10 mouse cellular contexts compared by ENCODE assay signal in genomic region chr7:29309749-29310148, GRCm38 (mm10). TPM values are rescaled to one million over a fixed set of nuclear protein-coding genes. Genes with fewer than 3 reads are reported as not detected.
DNase-seq lines count a peak whose midpoint lies in the region; ATAC-seq and TF ChIP-seq lines count a peak whose summit lies in the region.
"Had no signal": no experiment of that assay in that cellular context is flagged by ENCODE, and none has a peak within 500 bp of the region (broad histone marks: within the 10 kb centered on the region; RNA-seq: fewer than 3 reads in every experiment).

No protein-coding gene starts in this region.

- H3K4me2 ChIP-seq in CH12.LX (ENCODE audit: insufficient read depth, low read depth, poor library complexity, severe bottlenecking), result peak overlapping the region; percentile 84
- H3K4me2 ChIP-seq in forebrain, embryonic 15.5 days (replicated peaks), result peak overlapping the region; percentile 97
- peak overlapping the region; percentile 87 for H3K4me2 ChIP-seq in liver, embryonic 15.5 days

- in situ Hi-C loops in CH12.LX (cut with MboI; ENCODE audit: low pct_ligation_motif_present, low pct_unique_long_range_greater_than_20kb, low sequenced_read_pairs), result no loop called here

- no peak overlapping the region for H3K27ac ChIP-seq in heart, adult 2 months
- no peak overlapping the region for H3K27ac ChIP-seq in CH12.LX (ENCODE audit: insufficient read depth, low read depth)
- peak overlapping the region; percentile 89; the same call in 1 of the 2 replicates for H3K27ac ChIP-seq in forebrain, embryonic 15.5 days (replicated peaks)
- H3K27ac ChIP-seq in liver, embryonic 15.5 days (replicated peaks), result no peak overlapping the region

- DNase-seq in heart, adult 2 months, result no peak
- DNase-seq in heart, adult 8-10 months (ENCODE audit: low spot score), result no peak
- no peak for DNase-seq in CH12.LX (ENCODE audit: extremely low read depth)
- DNase-seq in frontal cortex, postnatal 14 days (ENCODE audit: low spot score in 2 of 2), result no peak
- no peak for DNase-seq in left cerebral cortex, postnatal 25 days (ENCODE audit: low spot score in 2 of 2)
- no peak for DNase-seq in cerebellum, postnatal 10 days
- DNase-seq: left cerebral cortex, postnatal 4 days had no signal

- no peaks in the 10 kb centered on the region for H3K9me3 ChIP-seq in CH12.LX (replicated peaks; ENCODE audit: low read length)
- no peaks in the 10 kb centered on the region for H3K9me3 ChIP-seq in forebrain, embryonic 15.5 days
- H3K9me3 ChIP-seq in liver, embryonic 15.5 days (replicated peaks), result no peaks in the 10 kb centered on the region

- peaks cover 5% of the 10 kb centered on the region; the same call in 1 of the 2 replicates for H3K27me3 ChIP-seq in heart, adult 2 months (ENCODE audit: control insufficient read depth, insufficient read depth, low read length)
- H3K27me3 ChIP-seq in CH12.LX (replicated peaks), result peaks cover 79% of the 10 kb centered on the region
- no peaks in the 10 kb centered on the region for H3K27me3 ChIP-seq in forebrain, embryonic 15.5 days
- peaks cover 64% of the 10 kb centered on the region for H3K27me3 ChIP-seq in liver, embryonic 15.5 days

- no peak for TF ChIP-seq EP300 in heart, adult 2 months (IDR thresholded peaks at IDR 0.05; ENCODE audit: insufficient read depth, low read depth, low read length)
- TF ChIP-seq EP300 in CH12.LX (IDR thresholded peaks at IDR 0.05; ENCODE audit: low read length), result no peak

- no peak for TF ChIP-seq CTCF in heart, adult 2 months (IDR thresholded peaks at IDR 0.05)
- TF ChIP-seq CTCF in CH12.LX (conservative IDR thresholded peaks at IDR 0.05 in 1 of 2, IDR thresholded peaks at IDR 0.05 in 1 of 2; ENCODE audit: low read depth in 2 of 2, low read length in 2 of 2), result no peak

- no peak for TF ChIP-seq POLR2A in heart, adult 2 months (IDR thresholded peaks at IDR 0.05; ENCODE audit: insufficient read depth, low read depth, low read length)
- no peak for TF ChIP-seq POLR2A in CH12.LX (IDR thresholded peaks at IDR 0.05; ENCODE audit: low read depth, low read length)

- intact Hi-C loops in heart, adult 2 months (cut with DNase I), result loop anchor here (5.0 kb wide), 1 partner anchor 213 kb away; no protein-coding TSS in a partner anchor
- intact Hi-C loops in left cerebral cortex, postnatal 25 days (cut with DNase I), result no loop called here

- H3K4me3 ChIP-seq in heart, adult 2 months, result peak overlapping the region; percentile 39; the same call in 1 of the 2 replicates
- H3K4me3 ChIP-seq in CH12.LX (replicated peaks in 1 of 3; ENCODE audit: low read depth in 2 of 3, low read length in 2 of 3, poor library complexity in 1 of 3), result peak overlapping the region in 1 of 3 experiments; percentile 27
- peak overlapping the region; percentile 74 for H3K4me3 ChIP-seq in forebrain, embryonic 15.5 days
- peak overlapping the region; percentile 54 for H3K4me3 ChIP-seq in liver, embryonic 15.5 days (replicated peaks)

- no peak for ATAC-seq in forebrain, embryonic 15.5 days (replicated peaks)
- no peak for ATAC-seq in liver, embryonic 15.5 days (ENCODE audit: insufficient read depth)

- H3K4me1 ChIP-seq in heart, adult 2 months (ENCODE audit: control insufficient read depth, insufficient read depth, low read length), result peaks cover 1% of the 10 kb centered on the region
- H3K4me1 ChIP-seq in CH12.LX (ENCODE audit: control insufficient read depth in 1 of 2, insufficient read depth in 2 of 2), result peaks cover 2 to 27% of the 10 kb centered on the region in 2 experiments; a peak in 3 of 4 replicates
- peaks cover 83% of the 10 kb centered on the region for H3K4me1 ChIP-seq in forebrain, embryonic 15.5 days
- H3K4me1 ChIP-seq in liver, embryonic 15.5 days (replicated peaks), result peaks cover 46% of the 10 kb centered on the region

- dilution Hi-C loops in CH12.LX (cut with MboI; ENCODE audit: extremely low pct_ligation_motif_present, extremely low pct_unique_long_range_greater_than_20kb, low sequenced_read_pairs), result no loop called here

- H3K36me3 ChIP-seq in heart, adult 2 months (ENCODE audit: control insufficient read depth, insufficient read depth, low read length), result no peaks in the 10 kb centered on the region
- no peaks in the 10 kb centered on the region for H3K36me3 ChIP-seq in CH12.LX (replicated peaks in 1 of 2; ENCODE audit: control insufficient read depth in 1 of 2, insufficient read depth in 1 of 2, low read length in 1 of 2)
- peaks cover 33% of the 10 kb centered on the region for H3K36me3 ChIP-seq in forebrain, embryonic 15.5 days
- H3K36me3 ChIP-seq in liver, embryonic 15.5 days (replicated peaks), result no peaks in the 10 kb centered on the region

- H3K79me2 ChIP-seq in heart, adult 2 months (replicated peaks; ENCODE audit: control insufficient read depth, insufficient read depth, low read length), result no peaks in the 10 kb centered on the region
- H3K79me2 ChIP-seq in CH12.LX (replicated peaks; ENCODE audit: control insufficient read depth, extremely low read depth, insufficient read depth, poor library complexity, severe bottlenecking), result no peaks in the 10 kb centered on the region

- no peak for TF ChIP-seq RAD21 in CH12.LX (IDR thresholded peaks at IDR 0.05; ENCODE audit: low read depth, low read length)

- WGBS in heart, adult 2 months, result 9% methylated on average over 5 of the region's 5 CpGs
- 15% methylated on average over 5 of the region's 5 CpGs for WGBS in forebrain, embryonic 15.5 days
- 7% methylated on average over 5 of the region's 5 CpGs for WGBS in liver, embryonic 15.5 days (ENCODE audit: insufficient replicate concordance)

- H3K9ac ChIP-seq in heart, adult 2 months (ENCODE audit: low read depth, low read length), result peak overlapping the region; percentile 72
- H3K9ac ChIP-seq in CH12.LX (ENCODE audit: insufficient read depth, low read depth), result no peak overlapping the region
- H3K9ac ChIP-seq in forebrain, embryonic 15.5 days (replicated peaks), result peak overlapping the region; percentile 86
- 0 out of 2 replicates have a peak overlapping the region, but pooled peaks have one; percentile 46 for H3K9ac ChIP-seq in liver, embryonic 15.5 days

TF ChIP-seq in CH12.LX, 34 proteins besides CTCF, POLR2A, EP300 and RAD21:
- TF ChIP-seq UBTF (IDR thresholded peaks at IDR 0.05; ENCODE audit: low read depth, low read length), result 0 out of 2 replicates have a peak, but pooled peaks have one; percentile 1
- TF ChIP-seq CHD1 (IDR thresholded peaks at IDR 0.05; ENCODE audit: low read depth, low read length), result no peak

RNA-seq across cellular contexts. Expression of gene Dpf1, which starts 6.0 kb away (rescaled TPM):
- under 1 TPM in 1 of 2 experiments, not detected in 1; 0.27 TPM for total RNA-seq in heart, adult 2 months (2021)
- polyA plus RNA-seq in heart, adult 2 months (2012; rRNA removed), result 0.21 and 0.38 TPM in 2 replicates
- under 1 TPM in 3 of 4 experiments, not detected in 1; 0.13 to 0.23 (median 0.22) TPM for total RNA-seq in heart, adult 8-10 months (2022)
- 1.3 and 3.0 TPM in 2 replicates for total RNA-seq in CH12.LX (2012; rRNA removed)
- total RNA-seq in CH12.LX (2014; rRNA removed), result 0.35 and 0.38 TPM in 2 replicates
- polyA plus RNA-seq in CH12.LX (2012; ENCODE audit: insufficient read length, low read depth), result 0.97 and 1.9 TPM in 2 replicates
- polyA plus RNA-seq in forebrain, embryonic 15.5 days (2015; fragmentation: Nextera tagmentation; extraction: Ambion mirVana), result 240 and 243 TPM in 2 replicates
- 1.7 and 2.3 TPM in 2 replicates for polyA plus RNA-seq in liver, embryonic 15.5 days (2015; fragmentation: Nextera tagmentation; extraction: Ambion mirVana)
- total RNA-seq in left cerebral cortex, postnatal 25 days (2021), result 100 to 1,000 TPM; 110 to 115 TPM

RNA-seq across cellular contexts. Expression of gene Ppp1r14a, which starts 20.6 kb away (rescaled TPM):
- total RNA-seq in heart, adult 2 months (2021), result 10 to 100 TPM in 1 of 2 experiments, 1 to 10 TPM in 1; 8.7 to 10.3 TPM
- 16.3 and 18.4 TPM in 2 replicates for polyA plus RNA-seq in heart, adult 2 months (2012; rRNA removed)
- total RNA-seq in heart, adult 8-10 months (2022), result 10 to 100 TPM in 1 of 4 experiments, 1 to 10 TPM in 3; 5.4 to 10.1 (median 7.1) TPM
- total RNA-seq in CH12.LX (2012; rRNA removed), result not detected in 2 replicates
- total RNA-seq in CH12.LX (2014; rRNA removed), result not detected in 2 replicates
- not detected in 2 replicates for polyA plus RNA-seq in CH12.LX (2012; ENCODE audit: insufficient read length, low read depth)
- 6.5 and 8.7 TPM in 2 replicates for polyA plus RNA-seq in forebrain, embryonic 15.5 days (2015; fragmentation: Nextera tagmentation; extraction: Ambion mirVana)
- polyA plus RNA-seq in liver, embryonic 15.5 days (2015; fragmentation: Nextera tagmentation; extraction: Ambion mirVana), result 2.2 and 2.7 TPM in 2 replicates
- total RNA-seq in left cerebral cortex, postnatal 25 days (2021), result 10 to 100 TPM; 13.6 to 14.2 TPM

RNA-seq across cellular contexts. Expression of gene Spint2, which starts 28.0 kb away (rescaled TPM):
- total RNA-seq in heart, adult 2 months (2021), result 10 to 100 TPM; 39.4 to 46.4 TPM
- 40.5 and 45.7 TPM in 2 replicates for polyA plus RNA-seq in heart, adult 2 months (2012; rRNA removed)
- total RNA-seq in heart, adult 8-10 months (2022), result 10 to 100 TPM; 47.3 to 54.5 (median 53.2) TPM
- total RNA-seq in CH12.LX (2012; rRNA removed), result 25.6 and 29.1 TPM in 2 replicates
- total RNA-seq in CH12.LX (2014; rRNA removed), result not detected in 2 replicates
- 3.7 and 4.1 TPM in 2 replicates for polyA plus RNA-seq in CH12.LX (2012; ENCODE audit: insufficient read length, low read depth)
- 43.8 and 48.8 TPM in 2 replicates for polyA plus RNA-seq in forebrain, embryonic 15.5 days (2015; fragmentation: Nextera tagmentation; extraction: Ambion mirVana)
- 34.0 and 41.2 TPM in 2 replicates for polyA plus RNA-seq in liver, embryonic 15.5 days (2015; fragmentation: Nextera tagmentation; extraction: Ambion mirVana)
- 10 to 100 TPM; 21.1 to 24.4 TPM for total RNA-seq in left cerebral cortex, postnatal 25 days (2021)
- polyA plus RNA-seq: C2C12 had no signal

Comparison
In these comparisons a context has a peak if more than half of its experiments do, and no peak if none do; other contexts are left out.
1. RNA of gene Dpf1, which starts 6.0 kb away (total RNA-seq): 110 to 115 TPM in left cerebral cortex, postnatal 25 days; 0.35 to 3.0 TPM in CH12.LX, 0.27 TPM in heart, adult 2 months and 0.13 to 0.23 TPM in heart, adult 8-10 months; every median in the first group is over 10 times any median in the second.
2. RNA of gene Ppp1r14a, which starts 20.6 kb away (total RNA-seq): 13.6 to 14.2 TPM in left cerebral cortex, postnatal 25 days, 8.7 to 10.3 TPM in heart, adult 2 months and 5.4 to 10.1 TPM in heart, adult 8-10 months; not detected in CH12.LX; every median in the first group is over 4 times any median in the second.
3. Peak in every context shown above with its lines, with median percentiles within 50 percentile points of each other: H3K4me2 ChIP-seq.